Mouse (Mus musculus): ENCODE data around the gene Cgref1. TPM values are rescaled to one million over a fixed set of nuclear protein-coding genes. Genes with fewer than 3 reads are reported as not detected.

The Cgref1 gene
- total RNA-seq, 2 experiments from 2014 or later, result 1.7 TPM; not detected in 1

GRCm38 (mm10) chr5:30887858-30888336, 57.5 kb downstream of the Cgref1 start:
- ATAC-seq (replicated peaks; ENCODE audit: poor library complexity), result peak; percentile 69

GRCm38 (mm10) chr5:30887331-30887761, 58.0 kb downstream of the Cgref1 start:
- ATAC-seq (replicated peaks; ENCODE audit: poor library complexity), result peak; percentile 62

- ATAC-seq (replicated peaks; ENCODE audit: poor library complexity), result no peak
These were observed 58.7 kb downstream of the Cgref1 start for GRCm38 (mm10) chr5:30886731-30887130.

DNA sequence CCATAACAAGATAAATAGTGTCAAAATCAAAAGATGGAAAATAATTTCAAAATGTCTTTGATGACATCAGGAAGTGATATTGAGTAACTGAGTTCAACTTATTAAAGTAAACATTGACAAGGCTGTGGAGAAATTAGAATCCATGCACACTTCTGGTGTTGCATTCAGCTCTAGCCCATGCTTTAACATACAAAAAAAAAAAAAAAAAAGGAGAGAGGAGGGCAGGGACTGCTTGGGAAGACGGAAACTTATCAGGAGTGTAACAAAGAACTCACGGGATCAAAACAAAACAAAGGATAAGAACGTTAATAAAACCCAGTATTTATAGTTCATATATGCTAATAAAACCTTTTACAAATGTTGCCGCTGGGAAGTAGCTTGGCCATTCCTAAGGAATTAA, 59.2 kb downstream of the Cgref1 start:
- ATAC-seq (replicated peaks; ENCODE audit: poor library complexity), result no peak

Other genes with a start within 250 kb of the Cgref1 start
- not detected in 2 replicates for gene Dpysl5, start 234.0 kb downstream of the Cgref1 start, total RNA-seq (2015)
- gene Dpysl5, start 234.0 kb downstream of the Cgref1 start, total RNA-seq (2017), result not detected in 2 replicates
- 0.27 TPM in 1 of 2 replicates, not detected in the other for gene Mapre3, start 130.9 kb downstream of the Cgref1 start, total RNA-seq (2015)
- not detected in 2 replicates for gene Mapre3, start 130.9 kb downstream of the Cgref1 start, total RNA-seq (2017)
- 18.2 and 23.9 TPM in 2 replicates for gene Tmem214, start 77.6 kb downstream of the Cgref1 start, total RNA-seq (2015)
- gene Tmem214, start 77.6 kb downstream of the Cgref1 start, total RNA-seq (2017), result 20.9 and 38.4 TPM in 2 replicates
- 12.4 and 13.8 TPM in 2 replicates for gene Agbl5, start 56.9 kb downstream of the Cgref1 start, total RNA-seq (2015)
- 7.7 and 8.4 TPM in 2 replicates for gene Agbl5, start 56.9 kb downstream of the Cgref1 start, total RNA-seq (2017)
- gene Ost4, start 37.8 kb downstream of the Cgref1 start, total RNA-seq (2015), result 439 and 494 TPM in 2 replicates
- gene Ost4, start 37.8 kb downstream of the Cgref1 start, total RNA-seq (2017), result 259 and 297 TPM in 2 replicates
- gene Emilin1, start 32.2 kb downstream of the Cgref1 start, total RNA-seq (2015), result 49.7 and 64.5 TPM in 2 replicates
- 98.6 and 99.3 TPM in 2 replicates for gene Emilin1, start 32.2 kb downstream of the Cgref1 start, total RNA-seq (2017)
- 74.3 and 88.2 TPM in 2 replicates for gene Khk, start 24.2 kb downstream of the Cgref1 start, total RNA-seq (2015)
- 62.2 and 82.9 TPM in 2 replicates for gene Khk, start 24.2 kb downstream of the Cgref1 start, total RNA-seq (2017)
- gene Preb, start 14.8 kb upstream of the Cgref1 start, total RNA-seq (2015), result 53.5 and 54.6 TPM in 2 replicates
- gene Preb, start 14.8 kb upstream of the Cgref1 start, total RNA-seq (2017), result 45.2 and 62.3 TPM in 2 replicates
- 0.02 TPM in 1 of 2 replicates, not detected in the other for gene Tcf23, start 23.1 kb upstream of the Cgref1 start, total RNA-seq (2015)
- gene Tcf23, start 23.1 kb upstream of the Cgref1 start, total RNA-seq (2017), result not detected in 2 replicates
- gene Atraid, start 102.7 kb upstream of the Cgref1 start, total RNA-seq (2015), result 81.4 and 113 TPM in 2 replicates
- 64.1 and 66.4 TPM in 2 replicates for gene Atraid, start 102.7 kb upstream of the Cgref1 start, total RNA-seq (2017)
- 3.5 and 4.8 TPM in 2 replicates for gene Slc5a6, start 103.3 kb upstream of the Cgref1 start, total RNA-seq (2015)
- gene Slc5a6, start 103.3 kb upstream of the Cgref1 start, total RNA-seq (2017), result 7.5 and 8.9 TPM in 2 replicates
- 43.4 and 51.2 TPM in 2 replicates for gene Cad, start 109.2 kb upstream of the Cgref1 start, total RNA-seq (2015)
- 28.6 and 28.9 TPM in 2 replicates for gene Cad, start 109.2 kb upstream of the Cgref1 start, total RNA-seq (2017)
- gene Dnajc5g, start 160.7 kb upstream of the Cgref1 start, total RNA-seq (2015), result not detected in 2 replicates
- gene Dnajc5g, start 160.7 kb upstream of the Cgref1 start, total RNA-seq (2017), result not detected in 2 replicates
- gene Slc30a3, start 162.6 kb upstream of the Cgref1 start, total RNA-seq (2015), result not detected in 2 replicates
- not detected in 2 replicates for gene Slc30a3, start 162.6 kb upstream of the Cgref1 start, total RNA-seq (2017)
- not detected in 2 replicates for gene Trim54, start 171.1 kb upstream of the Cgref1 start, total RNA-seq (2015)
- not detected in 2 replicates for gene Trim54, start 171.1 kb upstream of the Cgref1 start, total RNA-seq (2017)
- gene Ucn, start 193.2 kb upstream of the Cgref1 start, total RNA-seq (2015), result not detected in 2 replicates
- gene Ucn, start 193.2 kb upstream of the Cgref1 start, total RNA-seq (2017), result not detected in 2 replicates
- 27.1 and 35.3 TPM in 2 replicates for gene Mpv17, start 208.7 kb upstream of the Cgref1 start, total RNA-seq (2015)
- 18.0 and 32.8 TPM in 2 replicates for gene Mpv17, start 208.7 kb upstream of the Cgref1 start, total RNA-seq (2017)
- gene Gm29609, start 234.3 kb upstream of the Cgref1 start, total RNA-seq (2015), result 0.35 and 0.59 TPM in 2 replicates
- 0.10 TPM in 1 of 2 replicates, not detected in the other for gene Gm29609, start 234.3 kb upstream of the Cgref1 start, total RNA-seq (2017)
- 72.1 and 83.7 TPM in 2 replicates for gene Gtf3c2, start 234.6 kb upstream of the Cgref1 start, total RNA-seq (2015)
- gene Gtf3c2, start 234.6 kb upstream of the Cgref1 start, total RNA-seq (2017), result 46.9 and 63.5 TPM in 2 replicates
- 52.1 and 54.2 TPM in 2 replicates for gene Snx17, start 247.6 kb upstream of the Cgref1 start, total RNA-seq (2015)
- gene Snx17, start 247.6 kb upstream of the Cgref1 start, total RNA-seq (2017), result 31.5 and 40.7 TPM in 2 replicates
- 27.8 and 33.1 TPM in 2 replicates for gene Eif2b4, start 247.8 kb upstream of the Cgref1 start, total RNA-seq (2015)
- gene Eif2b4, start 247.8 kb upstream of the Cgref1 start, total RNA-seq (2017), result 36.7 and 41.9 TPM in 2 replicates

Data from megakaryocyte progenitor cell, adult 5-6 weeks (primary cell).